Mouse (Mus musculus) neural tube, embryonic 11.5 days (tissue): Measurements from ENCODE around the gene Klhl28. TPM values are rescaled to one million over a fixed set of nuclear protein-coding genes. Genes with fewer than 3 reads are reported as not detected.

Source experiments
- ATAC-seq: fragments of 200-750 bp; cut with Nextera tagmentation; 2 replicates; pipeline ENCODE4 v1.8.0; 2017; ENCODE audit warnings: moderate number of reproducible peaks, mild to moderate bottlenecking, moderate TSS enrichment, moderate library complexity; ENCODE audit not compliant: insufficient read depth, low FRiP score, low TSS enrichment
- DNase-seq: peaks from one replicate; pipeline ENCODE4 v3.0.0-alpha.2; 2015; ENCODE audit warnings: low spot score
- H3K27ac ChIP-seq: fragments of 300-500 bp; sonication (generic); 2 replicates; pipeline ENCODE4 v1.5.1; 2014; ENCODE audit warnings: low read depth, mild to moderate bottlenecking, low read length
- H3K27me3 ChIP-seq: fragments of 300-500 bp; sonication (generic); 2 replicates; pipeline ENCODE4 v1.6.1; 2014; ENCODE audit warnings: mild to moderate bottlenecking, low read length, mixed read lengths; ENCODE audit not compliant: control insufficient read depth, insufficient read depth
- H3K36me3 ChIP-seq: fragments of 300-500 bp; sonication (generic); 2 replicates; pipeline ENCODE4 v1.6.1; 2014; ENCODE audit warnings: mild to moderate bottlenecking, low read length, moderate library complexity, mixed read lengths; ENCODE audit not compliant: control insufficient read depth, insufficient read depth
- H3K4me1 ChIP-seq: fragments of 300-500 bp; sonication (generic); 2 replicates; pipeline ENCODE4 v1.6.1; 2014; ENCODE audit warnings: low read length, mixed read lengths; ENCODE audit not compliant: control insufficient read depth, insufficient read depth
- H3K4me2 ChIP-seq: fragments of 300-500 bp; sonication (generic); 2 replicates; pipeline ENCODE4 v1.6.1; 2014; ENCODE audit warnings: low read depth, mild to moderate bottlenecking, moderate library complexity
- H3K4me3 ChIP-seq: fragments of 300-500 bp; sonication (generic); 2 replicates; pipeline ENCODE4 v1.5.1; 2014; ENCODE audit warnings: low read depth, low read length
- H3K9ac ChIP-seq: fragments of 300-500 bp; sonication (generic); 2 replicates; pipeline ENCODE4 v1.6.1; 2014; ENCODE audit warnings: mild to moderate bottlenecking, low read length
- H3K9me3 ChIP-seq: fragments of 300-500 bp; sonication (generic); 2 replicates; pipeline ENCODE4 v1.6.1; 2016; ENCODE audit warnings: low read length; ENCODE audit not compliant: control insufficient read depth
- WGBS: fragments of 180-500 bp; shearing (Covaris S2); extraction: QIAGEN DNeasy Blood & Tissue Kit; methylation state at CpG from one replicate; pipeline ENCODE4 v1.1.7; 2014; 5-methylcytosine and 5-hydroxymethylcytosine counted together
- polyA plus RNA-seq: library from polyadenylated mRNA; unstranded; fragments of >200 nt; fragmentation: Nextera tagmentation; extraction: Ambion mirVana; gene quantifications from 2 replicates; pipeline ENCODE4 v1.2.1, GENCODE M21; 2014

The Klhl28 gene
- polyA plus RNA-seq, 1 experiment from 2014 or later: 20.7 TPM

GRCm38 (mm10) chr12:64902506-64902905 is 62.8 kb downstream of the Klhl28 start:
- Histone ChIP-seq H3K4me3 (no peak overlapping the region), H3K9me3 (no peaks in the 10 kb centered on the region), H3K27ac (0 out of 2 replicates have a peak overlapping the region, but pooled peaks have one; percentile 20), H3K9ac (no peak overlapping the region), H3K4me2 (no peak overlapping the region), H3K4me1 (peaks cover 9% of the 10 kb centered on the region; the same call in 1 of the 2 replicates), H3K36me3 (no peaks in the 10 kb centered on the region), H3K27me3 (no peaks in the 10 kb centered on the region)
- WGBS: 25% methylated on average over 8 of the region's 8 CpGs
- peak; percentile 54 for ATAC-seq
- DNase-seq: peak; percentile 75

- Histone ChIP-seq H3K9me3 (no peaks in the 10 kb centered on the region), H3K4me2 (no peak overlapping the region), H3K4me3 (no peak overlapping the region), H3K27ac (no peak overlapping the region), H3K4me1 (peaks cover 2% of the 10 kb centered on the region; the same call in 1 of the 2 replicates), H3K9ac (no peak overlapping the region), H3K36me3 (no peaks in the 10 kb centered on the region), H3K27me3 (no peaks in the 10 kb centered on the region)
- DNase-seq: peak; percentile 61
- ATAC-seq: 0 out of 2 replicates have a peak, but pooled peaks have one; percentile 61
- 43% methylated on average over 4 of the region's 4 CpGs for WGBS
These were observed 68.1 kb downstream of the Klhl28 start for GRCm38 (mm10) chr12:64897060-64897730.

Other genes starting within 250 kb of the Klhl28 start
- gene Gm527, start 47.6 kb downstream of the Klhl28 start, polyA plus RNA-seq: 2.5 and 4.7 TPM in 2 replicates
- 24.1 and 26.7 TPM in 2 replicates for gene Togaram1, start 270 bp upstream of the Klhl28 start, polyA plus RNA-seq
- 57.3 and 57.9 TPM in 2 replicates for gene Prpf39, start 70.8 kb upstream of the Klhl28 start, polyA plus RNA-seq
- 625 and 636 TPM in 2 replicates for gene Fkbp3, start 108.5 kb upstream of the Klhl28 start, polyA plus RNA-seq
- gene Fancm, start 110.1 kb upstream of the Klhl28 start, polyA plus RNA-seq: 11.9 and 15.0 TPM in 2 replicates
- 58.8 and 61.6 TPM in 2 replicates for gene Mis18bp1, start 207.1 kb upstream of the Klhl28 start, polyA plus RNA-seq